Mouse (Mus musculus): ENCODE results near the gene Grm8. TPM values are rescaled to one million over a fixed set of nuclear protein-coding genes. Genes with fewer than 3 reads are reported as not detected.

The Grm8 gene
- total and polyA plus RNA-seq, 2 experiments: under 0.01 TPM; not detected in 1

DNA sequence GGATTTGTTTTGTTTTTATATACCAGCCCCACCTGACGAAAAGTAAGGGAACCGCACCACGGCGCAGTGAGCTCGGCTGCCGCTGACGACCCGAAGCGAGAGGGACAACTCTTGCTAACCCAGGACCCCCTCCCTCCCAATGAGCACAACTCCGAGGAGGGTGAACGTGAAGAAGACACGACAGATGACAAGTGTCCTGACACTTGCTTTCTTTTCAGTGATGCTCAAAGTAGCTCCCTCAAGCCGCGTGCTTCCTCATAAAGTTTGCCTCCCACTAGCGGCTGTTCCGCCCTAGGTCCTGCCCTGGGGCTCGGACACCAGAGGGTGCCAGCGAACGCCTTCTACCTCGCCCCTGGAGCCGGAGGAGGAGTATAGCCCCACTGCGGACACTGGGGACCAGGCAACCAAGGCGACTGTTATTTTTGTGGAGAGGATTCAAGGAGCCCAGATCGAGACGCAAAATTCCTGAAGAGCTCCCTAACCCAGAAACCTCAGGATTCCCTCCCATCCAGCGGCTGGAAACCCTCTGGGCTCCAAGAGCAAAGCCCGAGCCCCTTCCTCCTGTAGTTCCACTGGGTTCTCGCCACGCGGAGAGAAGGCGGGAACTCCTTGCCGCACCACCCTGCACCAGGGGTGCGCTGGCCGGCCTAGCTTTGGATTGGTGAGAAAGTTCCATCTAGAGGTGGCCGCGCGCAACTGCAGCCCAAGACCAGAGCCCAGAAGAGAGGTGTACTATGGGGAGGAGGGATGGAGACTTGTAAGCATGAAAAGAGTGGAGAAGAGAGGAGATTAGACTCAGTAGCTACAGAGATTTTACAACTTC, 644 bp upstream of the Grm8 start:
- Histone ChIP-seq H3K79me2 (ENCODE audit: control insufficient read depth, insufficient read depth, low read length) (no peaks in the 10 kb centered on the region), H3K36me3 (ENCODE audit: control insufficient read depth, insufficient read depth, low read length) (no peaks in the 10 kb centered on the region), H3K27me3 (ENCODE audit: control insufficient read depth, insufficient read depth, low read length) (peaks cover 2% of the 10 kb centered on the region; the same call in 1 of the 2 replicates), H3K9ac (ENCODE audit: low read depth, low read length) (0 out of 2 replicates have a peak overlapping the region, but pooled peaks have one; percentile 21), H3K27ac (replicated peaks; ENCODE audit: insufficient read depth, low read depth, low read length) (no peak overlapping the region), H3K4me1 (ENCODE audit: control insufficient read depth, insufficient read depth, low read length) (0 out of 2 replicates have a peak, but pooled peaks cover 1% of the 10 kb centered on the region), H3K4me3 (ENCODE audit: insufficient read depth, low read depth, low read length) (peak overlapping the region; percentile 53)
- DNase-seq (ENCODE audit: extremely low read depth, low read depth, low spot score): peak; percentile 62
- WGBS: under 1% methylated on average over 37 of the region's 37 CpGs
- TF ChIP-seq POLR2A (IDR thresholded peaks at IDR 0.05; ENCODE audit: extremely low read depth, insufficient read depth, low read length) (no peak), CTCF (IDR thresholded peaks at IDR 0.05; ENCODE audit: low read depth, low read length) (peak; percentile 88)

- Histone ChIP-seq H3K9ac (ENCODE audit: low read depth, low read length) (no peak overlapping the region), H3K4me3 (ENCODE audit: insufficient read depth, low read depth, low read length) (no peak overlapping the region), H3K27me3 (ENCODE audit: control insufficient read depth, insufficient read depth, low read length) (peaks cover 2% of the 10 kb centered on the region; the same call in 1 of the 2 replicates), H3K27ac (replicated peaks; ENCODE audit: insufficient read depth, low read depth, low read length) (no peak overlapping the region), H3K79me2 (ENCODE audit: control insufficient read depth, insufficient read depth, low read length) (no peaks in the 10 kb centered on the region), H3K4me1 (ENCODE audit: control insufficient read depth, insufficient read depth, low read length) (0 out of 2 replicates have a peak, but pooled peaks cover 1% of the 10 kb centered on the region), H3K36me3 (ENCODE audit: control insufficient read depth, insufficient read depth, low read length) (no peaks in the 10 kb centered on the region)
- DNase-seq (ENCODE audit: extremely low read depth, low read depth, low spot score): peak; percentile 55
- TF ChIP-seq POLR2A (IDR thresholded peaks at IDR 0.05; ENCODE audit: extremely low read depth, insufficient read depth, low read length) (no peak), CTCF (IDR thresholded peaks at IDR 0.05; ENCODE audit: low read depth, low read length) (no peak)
- WGBS: 4% methylated on average over 20 of the region's 20 CpGs
These were observed 652 bp downstream of the Grm8 start for GRCm38 (mm10) chr6:28134251-28134801.

DNA sequence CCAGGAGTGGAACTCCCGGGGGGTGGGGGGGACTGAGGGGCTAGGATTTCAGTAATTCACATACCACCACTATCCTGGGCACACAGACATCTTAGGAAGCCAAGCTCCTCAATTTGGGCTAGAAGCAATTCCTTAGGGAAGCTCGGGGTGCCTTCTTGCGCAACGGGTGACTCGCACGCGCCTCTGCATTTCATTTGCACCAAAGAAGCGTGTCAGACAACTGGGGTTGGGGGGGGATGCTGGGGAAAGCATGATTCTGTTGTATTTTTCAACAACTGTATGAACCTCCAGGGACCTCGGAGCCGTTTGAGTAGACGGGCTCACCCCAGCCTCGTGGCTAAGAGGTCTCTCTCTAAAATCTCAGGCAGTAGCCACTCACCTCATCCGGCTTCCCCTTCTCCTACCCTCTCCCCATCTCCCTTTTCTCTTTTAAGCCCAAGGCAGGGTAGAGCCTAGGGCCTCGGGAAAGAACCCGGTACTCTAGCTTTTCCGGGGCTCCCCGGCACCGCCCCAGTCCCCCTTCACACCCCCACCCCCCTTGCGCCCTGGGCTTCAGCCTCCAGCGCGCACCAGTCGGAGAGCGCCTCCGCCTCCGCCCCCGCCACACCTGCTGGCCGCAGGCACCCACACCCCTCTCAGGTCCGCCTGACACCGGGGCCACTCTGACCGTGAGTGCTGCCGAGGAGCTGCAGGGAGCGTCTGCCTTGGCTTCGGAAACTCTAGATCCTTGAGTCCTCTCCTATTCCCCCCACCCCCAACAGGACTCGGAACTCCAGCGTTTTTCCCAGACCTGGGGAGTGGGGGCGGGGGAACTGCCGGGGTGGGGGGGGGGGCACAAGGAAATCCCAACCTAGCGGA, 1.5 kb downstream of the Grm8 start:
- H3K27me3 ChIP-seq (ENCODE audit: control insufficient read depth, insufficient read depth, low read length): peaks cover 2% of the 10 kb centered on the region; the same call in 1 of the 2 replicates
- WGBS: 3% methylated on average over 37 of the region's 38 CpGs
- no peak for DNase-seq (ENCODE audit: extremely low read depth, low read depth, low spot score)

GRCm38 (mm10) chr6:28132056-28132455, 2.9 kb downstream of the Grm8 start:
- DNase-seq (ENCODE audit: extremely low read depth, low read depth, low spot score): no peak
- Histone ChIP-seq H3K4me1 (ENCODE audit: control insufficient read depth, insufficient read depth, low read length) (peaks cover 5% of the 10 kb centered on the region), H3K27ac (replicated peaks; ENCODE audit: insufficient read depth, low read depth, low read length) (no peak overlapping the region), H3K9ac (ENCODE audit: low read depth, low read length) (no peak overlapping the region), H3K79me2 (ENCODE audit: control insufficient read depth, insufficient read depth, low read length) (no peaks in the 10 kb centered on the region), H3K4me3 (ENCODE audit: insufficient read depth, low read depth, low read length) (no peak overlapping the region), H3K27me3 (ENCODE audit: control insufficient read depth, insufficient read depth, low read length) (peaks cover 2% of the 10 kb centered on the region; the same call in 1 of the 2 replicates), H3K36me3 (ENCODE audit: control insufficient read depth, insufficient read depth, low read length) (no peaks in the 10 kb centered on the region)
- WGBS: 26% methylated on average over 4 of the region's 4 CpGs
- TF ChIP-seq CTCF (IDR thresholded peaks at IDR 0.05; ENCODE audit: low read depth, low read length) (no peak), POLR2A (IDR thresholded peaks at IDR 0.05; ENCODE audit: extremely low read depth, insufficient read depth, low read length) (no peak)

More for the DNA sequence above, 1.5 kb downstream of the Grm8 start:
- Histone ChIP-seq H3K4me1 (ENCODE audit: control insufficient read depth, insufficient read depth, low read length) (peaks cover 5% of the 10 kb centered on the region), H3K36me3 (ENCODE audit: control insufficient read depth, insufficient read depth, low read length) (no peaks in the 10 kb centered on the region), H3K4me3 (ENCODE audit: insufficient read depth, low read depth, low read length) (peak overlapping the region; percentile 14; the same call in 1 of the 2 replicates), H3K27ac (replicated peaks; ENCODE audit: insufficient read depth, low read depth, low read length) (no peak overlapping the region), H3K9ac (ENCODE audit: low read depth, low read length) (no peak overlapping the region), H3K79me2 (ENCODE audit: control insufficient read depth, insufficient read depth, low read length) (no peaks in the 10 kb centered on the region)
- TF ChIP-seq POLR2A (IDR thresholded peaks at IDR 0.05; ENCODE audit: extremely low read depth, insufficient read depth, low read length): no peak
- no peak for TF ChIP-seq CTCF (IDR thresholded peaks at IDR 0.05; ENCODE audit: low read depth, low read length)

GRCm38 (mm10) chr6:28128871-28129270, 6.1 kb downstream of the Grm8 start:
- Histone ChIP-seq H3K79me2 (ENCODE audit: control insufficient read depth, insufficient read depth, low read length) (no peaks in the 10 kb centered on the region), H3K9ac (ENCODE audit: low read depth, low read length) (no peak overlapping the region), H3K27me3 (ENCODE audit: control insufficient read depth, insufficient read depth, low read length) (peaks cover 2% of the 10 kb centered on the region; the same call in 1 of the 2 replicates), H3K4me1 (ENCODE audit: control insufficient read depth, insufficient read depth, low read length) (peaks cover 3% of the 10 kb centered on the region), H3K27ac (replicated peaks; ENCODE audit: insufficient read depth, low read depth, low read length) (no peak overlapping the region), H3K4me3 (ENCODE audit: insufficient read depth, low read depth, low read length) (no peak overlapping the region), H3K36me3 (ENCODE audit: control insufficient read depth, insufficient read depth, low read length) (no peaks in the 10 kb centered on the region)
- 29% methylated on average over 4 of the region's 4 CpGs for WGBS
- peak; percentile 90 for DNase-seq (ENCODE audit: extremely low read depth, low read depth, low spot score)
- TF ChIP-seq POLR2A (IDR thresholded peaks at IDR 0.05; ENCODE audit: extremely low read depth, insufficient read depth, low read length): no peak
- TF ChIP-seq CTCF (IDR thresholded peaks at IDR 0.05; ENCODE audit: low read depth, low read length): no peak

All from liver, adult 2 months (tissue).